Mouse (Mus musculus): ENCODE measurements around the gene Ubc.
"Not testable (repeated sequence)": the region's sequence is repeated elsewhere in the genome, so short reads cannot be mapped to it uniquely, and the experiment has no call there.

The Ubc gene

GRCm38 (mm10) chr5:125404536-125404902 is 14.5 kb upstream of the Ubc start:
- DNase-seq (ENCODE audit: low read depth, low spot score) = no peak

- no peak for DNase-seq (ENCODE audit: low read depth, low spot score)
Measured at GRCm38 (mm10) chr5:125403481-125404465, 13.8 kb upstream of the Ubc start.

GRCm38 (mm10) chr5:125402991-125403390 is 13.0 kb upstream of the Ubc start:
- DNase-seq (ENCODE audit: low read depth, low spot score) = no peak

GRCm38 (mm10) chr5:125402476-125402875 is 12.5 kb upstream of the Ubc start:
- DNase-seq (ENCODE audit: low read depth, low spot score) = no peak

GRCm38 (mm10) chr5:125400903-125401302 is 10.9 kb upstream of the Ubc start:
- no peak for DNase-seq (ENCODE audit: low read depth, low spot score)

- DNase-seq (ENCODE audit: low read depth, low spot score) = no peak
Measured at GRCm38 (mm10) chr5:125395008-125395407, 5.0 kb upstream of the Ubc start.

- DNase-seq (ENCODE audit: low read depth, low spot score) = peak; percentile 70
Measured at GRCm38 (mm10) chr5:125393622-125394603, 3.9 kb upstream of the Ubc start.

GRCm38 (mm10) chr5:125392977-125393621 is 3.1 kb upstream of the Ubc start:
- DNase-seq (ENCODE audit: low read depth, low spot score) = peak; percentile 92

GRCm38 (mm10) chr5:125392618-125392976 is 2.6 kb upstream of the Ubc start:
- DNase-seq (ENCODE audit: low read depth, low spot score) = no peak

GRCm38 (mm10) chr5:125392176-125392575 is 2.2 kb upstream of the Ubc start:
- not testable (repeated sequence) for DNase-seq (ENCODE audit: low read depth, low spot score)

- DNase-seq (ENCODE audit: low read depth, low spot score) = no peak
Measured at GRCm38 (mm10) chr5:125391609-125392008, 1.6 kb upstream of the Ubc start.

- no peak for DNase-seq (ENCODE audit: low read depth, low spot score)
Measured at GRCm38 (mm10) chr5:125390906-125391477, 990 bp upstream of the Ubc start.

- DNase-seq (ENCODE audit: low read depth, low spot score) = no peak
Measured at GRCm38 (mm10) chr5:125389131-125389578, 847 bp downstream of the Ubc start, which contains the start of gene Gm10382. Gene Gm10382 (plus strand): TSS chr5:125389322.

GRCm38 (mm10) chr5:125388358-125389092 is 1.5 kb downstream of the Ubc start:
- no peak for DNase-seq (ENCODE audit: low read depth, low spot score)

- DNase-seq (ENCODE audit: low read depth, low spot score) = not testable (repeated sequence)
Measured at GRCm38 (mm10) chr5:125387295-125387694, 2.7 kb downstream of the Ubc start.

GRCm38 (mm10) chr5:125385215-125385940 is 4.6 kb downstream of the Ubc start:
- DNase-seq (ENCODE audit: low read depth, low spot score) = no peak

GRCm38 (mm10) chr5:125384512-125385214 is 5.3 kb downstream of the Ubc start:
- DNase-seq (ENCODE audit: low read depth, low spot score) = no peak

GRCm38 (mm10) chr5:125383637-125384420 is 6.2 kb downstream of the Ubc start:
- no peak for DNase-seq (ENCODE audit: low read depth, low spot score)
